Mouse (Mus musculus) stomach, postnatal 0 days (tissue): ENCODE measurements around the gene Car5a. TPM values are rescaled to one million over a fixed set of nuclear protein-coding genes. Genes with fewer than 3 reads are reported as not detected.
A peak's percentile ranks its signal among the peaks of the same experiment; 100 is the strongest.

ENCODE experiments used
- ATAC-seq: fragments of 200-750 bp; cut with Nextera tagmentation; 2 replicates; pipeline ENCODE4 v1.8.0; 2017; ENCODE audit not compliant: low FRiP score, low TSS enrichment
- DNase-seq: peaks from one replicate; pipeline ENCODE4 v3.0.0-alpha.2; 2016; ENCODE audit warnings: low spot score
- H3K27ac ChIP-seq: fragments of 300-500 bp; sonication (generic); replicated peaks from 2 replicates; pipeline ENCODE4 v1.5.1; 2014; ENCODE audit warnings: mild to moderate bottlenecking, control low read depth
- H3K27me3 ChIP-seq: fragments of 300-500 bp; sonication (generic); 2 replicates; pipeline ENCODE4 v1.6.1; 2014; ENCODE audit warnings: low read length; ENCODE audit not compliant: control insufficient read depth, insufficient read depth
- H3K36me3 ChIP-seq: fragments of 300-500 bp; sonication (generic); 2 replicates; pipeline ENCODE4 v1.6.1; 2014; ENCODE audit warnings: low read length, mixed read lengths; ENCODE audit not compliant: control insufficient read depth, insufficient read depth
- H3K4me1 ChIP-seq: fragments of 300-500 bp; sonication (generic); replicated peaks from 2 replicates; pipeline ENCODE4 v1.6.1; 2014; ENCODE audit warnings: antibody characterized with exemption; ENCODE audit not compliant: control insufficient read depth, insufficient read depth
- H3K4me2 ChIP-seq: fragments of 300-500 bp; sonication (generic); replicated peaks from 2 replicates; pipeline ENCODE4 v1.6.1; 2014; ENCODE audit warnings: low read depth, mild to moderate bottlenecking, control low read depth, moderate library complexity
- H3K4me3 ChIP-seq: fragments of 300-500 bp; sonication (generic); 2 replicates; pipeline ENCODE4 v1.5.1; 2014; ENCODE audit warnings: low read depth, low read length, control low read depth
- H3K9ac ChIP-seq: fragments of 300-500 bp; sonication (generic); 2 replicates; pipeline ENCODE4 v1.6.1; 2014; ENCODE audit warnings: mild to moderate bottlenecking, low read length, control low read depth, mixed read lengths
- H3K9me3 ChIP-seq: fragments of 300-500 bp; sonication (generic); 2 replicates; pipeline ENCODE4 v1.6.1; 2016; ENCODE audit warnings: low read length; ENCODE audit not compliant: control insufficient read depth
- CTCF ChIP-seq: IDR thresholded peaks from 2 replicates; pipeline ENCODE4 v1.5.1; 2016; ENCODE audit warnings: antibody characterized with exemption, low read depth, mild to moderate bottlenecking, moderate library complexity
- EP300 ChIP-seq: optimal IDR thresholded peaks from 2 replicates; pipeline ENCODE3; 2016; ENCODE audit warnings: antibody characterized with exemption
- WGBS: fragments of 180-500 bp; shearing (Covaris S2); extraction: QIAGEN DNeasy Blood & Tissue Kit; methylation state at CpG from one replicate; pipeline ENCODE4 v1.1.7; 2014; 5-methylcytosine and 5-hydroxymethylcytosine counted together
- polyA plus RNA-seq: library from polyadenylated mRNA; unstranded; fragments of >200 nt; fragmentation: Nextera tagmentation; extraction: Ambion mirVana; gene quantifications from 2 replicates; pipeline ENCODE4 v1.2.1, GENCODE M21; 2015

The Car5a gene
- polyA plus RNA-seq, 1 experiment from 2014 or later: 0.30 TPM

DNA sequence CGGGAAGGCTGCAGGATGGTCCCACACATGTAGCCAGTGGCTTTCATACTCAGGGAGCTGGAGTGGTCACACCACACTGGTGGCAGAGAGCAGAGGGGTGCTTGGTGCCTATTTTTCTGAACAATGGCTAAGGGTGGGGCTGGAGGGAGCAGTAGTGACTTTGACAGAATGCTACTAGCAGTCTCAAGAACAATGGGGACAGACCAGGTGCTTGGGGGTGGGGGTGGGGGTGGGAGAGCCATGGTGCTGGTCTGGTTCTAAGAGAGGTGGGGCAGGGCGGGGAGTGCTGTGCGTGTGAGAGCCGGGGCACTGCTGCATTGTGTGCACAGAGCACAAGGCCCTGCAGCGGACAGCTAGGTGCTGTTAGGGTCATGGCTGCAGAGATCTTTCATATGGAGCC, 62.8 kb downstream of the Car5a start:
- H3K36me3 ChIP-seq: peaks cover 22% of the 10 kb centered on the region
- 0 out of 2 replicates have a peak, but pooled peaks have one; percentile 1 for ATAC-seq

GRCm38 (mm10) chr8:121880818-121881217, 63.9 kb downstream of the Car5a start:
- H3K27me3 ChIP-seq: no peaks in the 10 kb centered on the region
- no peak overlapping the region for H3K9ac ChIP-seq
- no peaks in the 10 kb centered on the region for H3K4me1 ChIP-seq
- ATAC-seq (no peak), DNase-seq (no peak)
- H3K9me3 ChIP-seq: no peaks in the 10 kb centered on the region
- H3K27ac ChIP-seq: no peak overlapping the region
- WGBS: 57% methylated on average over 1 of the region's 1 CpGs
- no peak overlapping the region for H3K4me3 ChIP-seq
- peaks cover 17% of the 10 kb centered on the region for H3K36me3 ChIP-seq
- no peak for TF ChIP-seq EP300
- TF ChIP-seq CTCF: no peak
- no peak overlapping the region for H3K4me2 ChIP-seq

More for the DNA sequence above, 62.8 kb downstream of the Car5a start:
- no peak for TF ChIP-seq CTCF
- TF ChIP-seq EP300: no peak
- no peak overlapping the region for H3K9ac ChIP-seq
- no peak for DNase-seq
- H3K27ac ChIP-seq: no peak overlapping the region
- 59% methylated on average over 5 of the region's 5 CpGs for WGBS
- H3K4me2 ChIP-seq: no peak overlapping the region
- H3K9me3 ChIP-seq: no peaks in the 10 kb centered on the region
- H3K4me3 ChIP-seq: no peak overlapping the region
- no peaks in the 10 kb centered on the region for H3K27me3 ChIP-seq
- H3K4me1 ChIP-seq: no peaks in the 10 kb centered on the region

DNA sequence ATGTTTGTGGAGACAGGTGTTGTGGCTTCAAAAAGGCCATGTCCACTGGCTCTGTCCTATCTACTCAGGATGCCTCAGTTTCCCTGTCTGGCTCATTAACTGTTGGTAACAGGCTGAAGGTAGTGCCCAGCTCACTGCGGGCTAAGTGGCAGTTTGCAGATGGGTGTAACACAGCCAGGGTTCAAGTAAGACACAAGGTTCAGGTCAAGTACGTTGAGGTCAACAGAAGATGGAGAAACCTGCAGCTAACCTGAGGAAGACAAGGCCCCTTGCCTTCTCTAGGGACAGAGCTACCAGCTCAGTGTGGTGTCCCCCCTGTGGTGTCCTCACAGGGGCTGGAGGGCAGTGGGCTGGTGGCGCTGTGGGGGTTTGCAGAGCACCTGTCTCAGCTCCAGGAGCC, 65.0 kb downstream of the Car5a start:
- H3K9me3 ChIP-seq: no peaks in the 10 kb centered on the region
- H3K4me3 ChIP-seq: no peak overlapping the region
- H3K4me2 ChIP-seq: no peak overlapping the region
- peaks cover 14% of the 10 kb centered on the region for H3K36me3 ChIP-seq
- H3K9ac ChIP-seq: no peak overlapping the region
- 95% methylated on average over 3 of the region's 3 CpGs for WGBS
- no peaks in the 10 kb centered on the region for H3K4me1 ChIP-seq
- ATAC-seq (no peak), DNase-seq (no peak)
- no peak overlapping the region for H3K27ac ChIP-seq
- no peaks in the 10 kb centered on the region for H3K27me3 ChIP-seq
- TF ChIP-seq EP300 (no peak), CTCF (no peak)

DNA sequence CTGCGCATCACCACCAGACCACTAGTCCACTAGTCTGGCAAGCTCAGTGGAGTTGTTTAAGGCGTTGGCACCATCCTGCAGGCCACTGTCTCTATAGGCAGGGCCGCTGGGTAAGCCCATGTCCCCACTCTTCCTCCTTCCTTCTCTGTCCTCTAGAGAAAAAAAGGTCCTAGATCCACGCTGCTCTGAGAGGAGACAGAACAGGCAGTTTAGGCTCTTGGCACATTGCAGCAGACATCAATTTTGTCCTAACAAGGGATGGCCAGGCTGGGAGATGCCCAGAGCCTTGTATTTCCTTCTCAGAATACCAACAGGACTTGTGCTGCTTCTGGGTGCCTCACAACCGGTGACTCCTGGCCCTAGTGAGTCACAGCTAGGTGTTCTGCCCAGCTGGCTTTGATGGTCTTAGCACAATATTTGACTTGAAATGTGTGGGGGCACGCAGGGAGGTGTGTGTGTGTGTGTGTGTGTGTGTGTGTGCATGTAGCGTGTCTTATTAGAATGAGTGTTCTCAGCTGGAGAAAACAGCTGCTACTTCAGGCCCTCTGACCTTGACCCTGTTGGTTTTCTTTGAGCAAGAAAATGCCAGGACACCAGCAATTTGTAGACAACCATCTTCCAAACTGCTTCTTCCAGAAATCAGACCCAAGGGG, 66.8 kb downstream of the Car5a start:
- H3K4me2 ChIP-seq: no peak overlapping the region
- WGBS: 62% methylated on average over 7 of the region's 7 CpGs
- TF ChIP-seq EP300 (no peak), CTCF (no peak)
- H3K27me3 ChIP-seq: no peaks in the 10 kb centered on the region
- no peak for ATAC-seq
- H3K4me1 ChIP-seq: no peaks in the 10 kb centered on the region
- no peak overlapping the region for H3K4me3 ChIP-seq
- no peaks in the 10 kb centered on the region for H3K9me3 ChIP-seq
- peaks cover 5% of the 10 kb centered on the region for H3K36me3 ChIP-seq
- H3K27ac ChIP-seq: no peak overlapping the region
- H3K9ac ChIP-seq: no peak overlapping the region
- no peak for DNase-seq

DNA sequence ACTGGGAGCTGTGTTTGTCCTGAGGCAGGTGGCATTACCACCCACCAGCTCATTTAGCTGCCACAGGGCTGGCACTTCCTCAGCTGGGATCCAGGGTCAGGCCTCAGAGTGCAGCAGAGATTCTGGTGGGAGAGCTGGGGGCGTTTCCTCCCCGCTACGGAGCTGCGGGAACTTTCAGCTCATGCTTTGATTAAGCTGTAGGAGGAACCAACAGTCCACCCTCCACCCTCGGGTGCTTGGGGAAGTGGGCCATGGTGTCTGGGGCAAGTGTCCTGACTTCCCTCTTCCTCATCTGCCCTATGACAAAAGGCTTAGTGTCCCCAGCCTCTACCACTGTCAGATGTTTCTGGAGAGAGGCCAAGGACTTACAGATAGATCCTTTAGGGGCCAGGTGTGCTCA, 67.5 kb downstream of the Car5a start:
- H3K27ac ChIP-seq: no peak overlapping the region
- DNase-seq (no peak), ATAC-seq (no peak)
- TF ChIP-seq CTCF (no peak), EP300 (no peak)
- no peak overlapping the region for H3K9ac ChIP-seq
- no peaks in the 10 kb centered on the region for H3K36me3 ChIP-seq
- H3K4me2 ChIP-seq: no peak overlapping the region
- no peaks in the 10 kb centered on the region for H3K9me3 ChIP-seq
- no peaks in the 10 kb centered on the region for H3K27me3 ChIP-seq
- no peaks in the 10 kb centered on the region; the same call in 1 of the 2 replicates for H3K4me1 ChIP-seq
- WGBS: 51% methylated on average over 5 of the region's 5 CpGs
- H3K4me3 ChIP-seq: no peak overlapping the region

- no peaks in the 10 kb centered on the region for H3K27me3 ChIP-seq
- no peaks in the 10 kb centered on the region for H3K36me3 ChIP-seq
- DNase-seq (no peak), ATAC-seq (no peak)
- no peak overlapping the region for H3K4me2 ChIP-seq
- no peak overlapping the region for H3K4me3 ChIP-seq
- 0 out of 2 replicates have a peak overlapping the region, but pooled peaks have one; percentile 13 for H3K27ac ChIP-seq
- 72% methylated on average over 9 of the region's 9 CpGs for WGBS
- H3K9ac ChIP-seq: no peak overlapping the region
- no peak for TF ChIP-seq CTCF
- H3K9me3 ChIP-seq: no peaks in the 10 kb centered on the region
- no peaks in the 10 kb centered on the region; the same call in 1 of the 2 replicates for H3K4me1 ChIP-seq
Observed at GRCm38 (mm10) chr8:121875517-121875916, 69.2 kb downstream of the Car5a start.
